Mouse (Mus musculus): Measurements from ENCODE around the gene Brpf1. TPM values are rescaled to one million over a fixed set of nuclear protein-coding genes. Genes with fewer than 3 reads are reported as not detected.

Gene Brpf1
- polyA plus RNA-seq, 1 experiment from 2014 or later = 12.5 TPM

DNA sequence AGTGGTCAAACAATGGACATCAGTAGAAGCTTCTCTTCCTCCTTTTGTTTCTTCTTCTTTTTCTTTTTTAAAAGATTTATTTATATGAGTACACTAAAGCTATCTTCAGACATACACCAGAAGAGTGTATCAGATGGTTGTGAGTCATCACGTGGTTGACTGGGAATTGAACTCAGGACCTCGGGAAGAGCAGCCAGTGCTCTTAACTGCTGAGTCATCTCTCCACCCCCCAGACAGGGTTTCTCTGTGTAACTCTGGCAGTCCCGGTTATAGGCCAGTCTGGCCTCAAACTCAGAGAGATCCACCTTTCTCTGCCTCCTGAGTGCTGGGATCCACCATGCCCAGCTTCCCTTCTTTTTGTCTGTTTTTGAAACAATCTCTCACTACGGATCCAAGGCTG, 10.3 kb upstream of the Brpf1 start:
- no peak overlapping the region for H3K4me3 ChIP-seq (replicated peaks; ENCODE audit: low read depth, low read length)
- H3K9me3 ChIP-seq (replicated peaks; ENCODE audit: low read length) = no peaks in the 10 kb centered on the region
- 68% methylated on average over 4 of the region's 4 CpGs for WGBS
- no peak for TF ChIP-seq CTCF (IDR thresholded peaks at IDR 0.05; ENCODE audit: low read depth)
- no peak overlapping the region for H3K27ac ChIP-seq
- DNase-seq (ENCODE audit: low spot score) = no peak
- H3K9ac ChIP-seq (ENCODE audit: low read depth, low read length) = no peak overlapping the region
- no peak for ATAC-seq (replicated peaks; ENCODE audit: low FRiP score, low read depth)
- no peaks in the 10 kb centered on the region for H3K4me1 ChIP-seq (replicated peaks; ENCODE audit: insufficient read depth, low read length)
- H3K27me3 ChIP-seq (ENCODE audit: insufficient read depth, low read length) = no peaks in the 10 kb centered on the region
- no peak overlapping the region for H3K4me2 ChIP-seq (ENCODE audit: low read length)
- H3K36me3 ChIP-seq (ENCODE audit: insufficient read depth, low read length) = no peaks in the 10 kb centered on the region

DNA sequence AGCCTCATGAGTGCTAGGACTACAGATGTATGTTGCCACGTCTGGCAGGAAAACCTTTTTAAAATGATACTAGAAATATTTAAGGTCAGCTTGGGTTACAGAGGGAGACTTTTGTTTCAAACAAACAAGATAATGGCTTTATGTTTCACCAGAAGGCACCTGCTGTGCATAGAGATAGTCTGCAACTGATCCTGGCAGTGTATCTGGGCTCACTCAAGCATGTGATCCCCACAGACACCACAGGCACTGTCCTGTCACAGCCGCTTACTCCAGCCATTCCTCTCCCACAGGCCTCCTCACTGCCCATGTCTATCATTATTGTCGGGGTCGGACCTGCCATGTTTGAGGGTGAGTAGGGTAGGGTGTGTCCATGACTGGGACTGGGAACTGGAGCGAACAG, 5.6 kb upstream of the Brpf1 start:
- no peak for ATAC-seq (replicated peaks; ENCODE audit: low FRiP score, low read depth)
- no peak overlapping the region for H3K4me2 ChIP-seq (ENCODE audit: low read length)
- no peaks in the 10 kb centered on the region for H3K27me3 ChIP-seq (ENCODE audit: insufficient read depth, low read length)
- peaks cover 5% of the 10 kb centered on the region; the same call in 1 of the 2 replicates for H3K4me1 ChIP-seq (replicated peaks; ENCODE audit: insufficient read depth, low read length)
- H3K4me3 ChIP-seq (replicated peaks; ENCODE audit: low read depth, low read length) = no peak overlapping the region
- no peaks in the 10 kb centered on the region for H3K9me3 ChIP-seq (replicated peaks; ENCODE audit: low read length)
- no peak for DNase-seq (ENCODE audit: low spot score)
- H3K36me3 ChIP-seq (ENCODE audit: insufficient read depth, low read length) = no peaks in the 10 kb centered on the region
- 67% methylated on average over 5 of the region's 5 CpGs for WGBS
- TF ChIP-seq CTCF (IDR thresholded peaks at IDR 0.05; ENCODE audit: low read depth) = no peak
- H3K9ac ChIP-seq (ENCODE audit: low read depth, low read length) = no peak overlapping the region
- no peak overlapping the region for H3K27ac ChIP-seq

DNA sequence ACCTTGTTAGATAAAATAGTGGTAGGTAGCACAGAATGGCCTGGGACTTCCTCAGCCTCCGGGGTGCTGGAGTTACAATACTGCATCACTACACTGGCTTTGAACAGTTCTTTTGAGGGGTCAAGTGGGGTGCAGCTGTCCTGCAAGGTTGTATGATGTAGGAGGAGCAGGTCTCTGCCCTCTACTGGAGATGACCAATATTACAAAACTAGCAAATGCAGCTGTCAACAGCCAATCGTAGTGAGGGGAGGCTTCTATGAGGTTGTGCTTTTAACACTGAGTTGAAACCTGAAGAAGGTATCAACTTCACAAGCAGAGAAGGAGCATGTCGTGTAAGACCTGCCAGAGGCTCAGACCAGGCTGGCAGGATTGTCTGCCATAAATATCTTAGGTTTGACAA, 4.7 kb upstream of the Brpf1 start:
- WGBS = 25% methylated on average over 3 of the region's 3 CpGs
- DNase-seq (ENCODE audit: low spot score) = peak; percentile 69
- H3K4me1 ChIP-seq (replicated peaks; ENCODE audit: insufficient read depth, low read length) = peaks cover 5% of the 10 kb centered on the region; the same call in 1 of the 2 replicates

DNA sequence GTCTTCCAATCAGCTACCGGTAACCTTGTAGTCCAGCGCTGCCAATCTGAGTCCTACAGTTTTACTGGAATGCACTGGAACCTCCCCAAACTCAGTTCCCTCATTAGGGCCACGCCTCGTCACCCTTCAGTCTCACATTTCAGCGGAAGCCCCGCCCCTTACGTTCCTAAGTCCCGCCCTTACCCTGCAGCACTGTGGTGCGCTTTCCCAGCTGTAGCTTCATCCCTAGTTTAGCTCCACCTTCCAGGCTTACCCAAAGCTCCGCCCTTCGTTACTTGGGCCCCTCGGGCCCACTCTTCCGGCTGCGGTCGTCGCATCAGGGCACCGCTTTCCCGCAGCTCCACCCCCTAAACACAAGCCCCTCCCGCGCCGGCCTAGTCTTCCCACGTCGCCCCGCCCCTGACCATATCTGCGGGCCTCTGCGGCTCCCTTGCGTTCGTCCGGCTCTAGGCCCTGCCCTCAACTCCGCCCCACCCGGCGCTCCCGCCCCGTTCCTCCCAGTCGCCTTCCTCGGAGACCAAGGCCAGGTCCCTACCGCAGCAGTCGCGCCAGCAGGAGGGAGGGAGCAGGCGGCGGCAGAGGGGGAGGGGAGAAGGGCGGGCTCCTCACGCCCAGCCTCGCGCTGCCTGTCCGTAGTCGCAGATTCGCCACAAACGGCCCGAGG, 483 bp upstream of the Brpf1 start:
- DNase-seq (ENCODE audit: low spot score) (peak; percentile 100), ATAC-seq (replicated peaks; ENCODE audit: low FRiP score, low read depth) (peak; percentile 98)
- peaks cover 15% of the 10 kb centered on the region; the same call in 1 of the 2 replicates for H3K36me3 ChIP-seq (ENCODE audit: insufficient read depth, low read length)
- peak overlapping the region; percentile 98 for H3K9ac ChIP-seq (ENCODE audit: low read depth, low read length)
- peak overlapping the region; percentile 98 for H3K4me3 ChIP-seq (replicated peaks; ENCODE audit: low read depth, low read length)
- H3K9me3 ChIP-seq (replicated peaks; ENCODE audit: low read length) = no peaks in the 10 kb centered on the region
- WGBS = under 1% methylated on average over 50 of the region's 50 CpGs
- TF ChIP-seq CTCF (IDR thresholded peaks at IDR 0.05; ENCODE audit: low read depth) = no peak; the same call in 1 of the 2 replicates
- peak overlapping the region; percentile 97 for H3K4me2 ChIP-seq (ENCODE audit: low read length)
- peak overlapping the region; percentile 99 for H3K27ac ChIP-seq
- no peaks in the 10 kb centered on the region for H3K27me3 ChIP-seq (ENCODE audit: insufficient read depth, low read length)
- H3K4me1 ChIP-seq (replicated peaks; ENCODE audit: insufficient read depth, low read length) = peaks cover 10% of the 10 kb centered on the region

More for the DNA sequence above, 4.7 kb upstream of the Brpf1 start:
- H3K4me2 ChIP-seq (ENCODE audit: low read length) = no peak overlapping the region
- TF ChIP-seq CTCF (IDR thresholded peaks at IDR 0.05; ENCODE audit: low read depth) = peak; percentile 68
- no peak overlapping the region for H3K27ac ChIP-seq
- H3K9me3 ChIP-seq (replicated peaks; ENCODE audit: low read length) = no peaks in the 10 kb centered on the region
- no peaks in the 10 kb centered on the region for H3K36me3 ChIP-seq (ENCODE audit: insufficient read depth, low read length)
- H3K9ac ChIP-seq (ENCODE audit: low read depth, low read length) = no peak overlapping the region
- no peaks in the 10 kb centered on the region for H3K27me3 ChIP-seq (ENCODE audit: insufficient read depth, low read length)
- ATAC-seq (replicated peaks; ENCODE audit: low FRiP score, low read depth) = no peak
- H3K4me3 ChIP-seq (replicated peaks; ENCODE audit: low read depth, low read length) = no peak overlapping the region

DNA sequence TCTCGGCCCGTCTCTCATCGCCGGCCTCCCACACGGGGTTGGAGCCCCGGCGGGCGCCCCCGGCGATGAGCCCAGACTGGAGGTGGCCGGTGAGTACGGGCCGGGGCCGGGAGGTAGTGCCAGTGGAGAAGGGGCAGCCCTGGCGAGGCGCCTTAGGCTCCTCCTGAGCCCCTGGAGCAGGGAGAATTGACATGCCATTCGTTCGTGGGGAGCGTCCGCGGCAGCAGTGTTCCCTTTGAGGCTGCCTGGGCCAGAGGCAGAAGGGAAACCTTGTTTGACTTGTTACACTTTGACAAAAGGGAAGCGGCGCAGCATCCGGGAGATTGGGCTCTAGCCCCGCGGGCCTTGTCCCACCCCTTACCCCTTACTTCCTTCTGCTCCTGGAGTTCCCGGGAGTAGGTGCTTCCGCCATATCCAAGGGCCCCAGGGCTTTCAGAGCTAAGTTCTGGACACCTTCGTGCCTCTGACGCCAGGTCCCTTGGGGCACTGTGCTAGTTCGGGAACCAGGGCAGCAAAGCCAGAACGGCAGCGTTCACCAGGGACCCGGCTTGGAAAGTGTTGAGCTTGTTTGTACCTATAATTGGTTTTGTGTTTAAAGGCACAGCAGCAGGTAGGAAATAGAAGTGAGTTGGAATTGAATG, 664 bp downstream of the Brpf1 start:
- H3K4me1 ChIP-seq (replicated peaks; ENCODE audit: insufficient read depth, low read length) = peaks cover 10% of the 10 kb centered on the region
- H3K36me3 ChIP-seq (ENCODE audit: insufficient read depth, low read length) = peaks cover 18% of the 10 kb centered on the region; the same call in 1 of the 2 replicates
- peak overlapping the region; percentile 98 for H3K9ac ChIP-seq (ENCODE audit: low read depth, low read length)
- H3K4me3 ChIP-seq (replicated peaks; ENCODE audit: low read depth, low read length) = peak overlapping the region; percentile 98
- H3K4me2 ChIP-seq (ENCODE audit: low read length) = peak overlapping the region; percentile 97
- DNase-seq (ENCODE audit: low spot score) (peak; percentile 42), ATAC-seq (replicated peaks; ENCODE audit: low FRiP score, low read depth) (no peak)
- H3K27me3 ChIP-seq (ENCODE audit: insufficient read depth, low read length) = no peaks in the 10 kb centered on the region
- under 1% methylated on average over 28 of the region's 34 CpGs for WGBS
- no peaks in the 10 kb centered on the region for H3K9me3 ChIP-seq (replicated peaks; ENCODE audit: low read length)
- no peak for TF ChIP-seq CTCF (IDR thresholded peaks at IDR 0.05; ENCODE audit: low read depth)
- H3K27ac ChIP-seq = peak overlapping the region; percentile 99

DNA sequence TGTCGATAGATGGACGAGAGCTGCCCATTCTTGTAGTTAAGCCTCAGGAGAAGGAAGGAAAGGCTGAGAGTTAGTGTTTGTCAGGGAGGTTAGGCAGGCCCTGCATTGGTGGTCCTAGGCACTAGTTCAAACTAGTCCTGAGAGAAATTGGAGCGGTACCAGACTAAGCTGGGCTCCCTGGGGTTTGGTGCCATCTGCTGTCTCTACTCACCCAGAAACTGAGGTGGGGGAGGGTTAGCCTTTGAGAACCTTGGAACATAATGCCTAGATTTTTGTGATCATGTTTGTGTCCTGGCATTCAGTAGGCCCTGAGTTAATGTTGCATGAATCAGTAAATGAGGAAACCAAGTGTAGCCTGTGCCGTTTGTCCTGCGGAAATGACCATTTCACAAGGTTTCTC, 1.2 kb downstream of the Brpf1 start:
- peak overlapping the region; percentile 97 for H3K4me2 ChIP-seq (ENCODE audit: low read length)
- peak; percentile 69 for TF ChIP-seq CTCF (IDR thresholded peaks at IDR 0.05; ENCODE audit: low read depth)
- DNase-seq (ENCODE audit: low spot score) = peak; percentile 75
- peaks cover 22% of the 10 kb centered on the region; the same call in 1 of the 2 replicates for H3K36me3 ChIP-seq (ENCODE audit: insufficient read depth, low read length)
- peaks cover 10% of the 10 kb centered on the region for H3K4me1 ChIP-seq (replicated peaks; ENCODE audit: insufficient read depth, low read length)
- peak overlapping the region; percentile 98 for H3K4me3 ChIP-seq (replicated peaks; ENCODE audit: low read depth, low read length)
- peak overlapping the region; percentile 99 for H3K27ac ChIP-seq
- no peaks in the 10 kb centered on the region for H3K27me3 ChIP-seq (ENCODE audit: insufficient read depth, low read length)
- no peak for ATAC-seq (replicated peaks; ENCODE audit: low FRiP score, low read depth)
- peak overlapping the region; percentile 98 for H3K9ac ChIP-seq (ENCODE audit: low read depth, low read length)
- H3K9me3 ChIP-seq (replicated peaks; ENCODE audit: low read length) = no peaks in the 10 kb centered on the region
- 16% methylated on average over 5 of the region's 5 CpGs for WGBS
